Mouse (Mus musculus) spleen, postnatal 36 days (tissue): ENCODE measurements at regions not wholly inside any gene's neighbourhood (a gene's known extent, or its start where the extent isn't known, plus 50 kb on each side); places are given as distances from the start of the nearest gene placed in this dataset.
A peak's percentile ranks its signal among the peaks of the same experiment; 100 is the strongest.

Experiments
- DNase-seq, 2 experiments: peaks; one replicate each; pipeline ENCODE4 v3.0.0; 2022; ENCODE audit warnings: low spot score in 2 of 2, mixed read lengths in 1 of 2

- no peak for DNase-seq
These were observed 306.3 kb upstream of the Gm21830 start for GRCm38 (mm10) chr2:67107274-67107673.

GRCm38 (mm10) chr2:67089418-67089817 is 304.7 kb upstream of the Scn7a start:
- peak in 1 of 2 experiments; percentile 1 for DNase-seq

- no peak for DNase-seq
These were observed 284.2 kb upstream of the Scn7a start for GRCm38 (mm10) chr2:67068944-67069343.
